Mouse (Mus musculus): ENCODE data around the gene Neu2.

DNA sequence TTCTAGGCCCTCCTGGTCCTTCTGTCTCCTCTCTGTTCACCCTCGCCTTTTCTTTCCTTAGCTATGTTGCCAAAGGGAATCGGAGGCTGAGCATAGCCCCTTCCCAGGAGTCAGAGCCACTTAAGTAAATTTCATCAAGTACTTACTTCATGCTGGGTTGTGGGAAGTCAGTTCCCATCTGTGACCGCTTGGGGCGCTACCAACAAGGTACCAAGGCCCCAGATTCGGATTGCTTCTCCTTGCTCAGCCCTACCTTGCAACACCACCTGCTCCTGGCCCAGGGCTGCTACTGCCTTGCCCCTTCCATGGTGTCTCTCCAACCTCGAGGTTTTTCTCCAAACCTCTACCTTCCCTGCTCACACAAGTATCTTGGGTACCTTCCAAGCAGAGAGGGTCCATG is 58.7 kb downstream of the Neu2 start:
- peak; percentile 71 for TF ChIP-seq CTCF (IDR thresholded peaks at IDR 0.05; ENCODE audit: insufficient read depth, low read length)
- no peak for TF ChIP-seq POLR2A (IDR thresholded peaks at IDR 0.05; ENCODE audit: borderline replicate concordance, extremely low read depth, low read depth, low read length)

Measured in lung, adult 2 months (tissue).